Mouse (Mus musculus) limb, embryonic 12.5 days (tissue): ENCODE results near the gene Ckm. TPM values are rescaled to one million over a fixed set of nuclear protein-coding genes. Genes with fewer than 3 reads are reported as not detected.

Experiments used
- ATAC-seq: fragments of 200-750 bp; cut with Nextera tagmentation; 2 replicates; pipeline ENCODE4 v1.8.0; 2017; ENCODE audit warnings: low read depth, moderate TSS enrichment; ENCODE audit not compliant: insufficient number of reproducible peaks, insufficient read depth, low FRiP score, low TSS enrichment
- H3K27ac ChIP-seq: fragments of 300-500 bp; sonication (generic); 2 replicates; pipeline ENCODE4 v1.5.1; 2016; ENCODE audit warnings: mild to moderate bottlenecking, moderate library complexity
- H3K27me3 ChIP-seq: fragments of 300-500 bp; sonication (generic); 2 replicates; pipeline ENCODE4 v1.6.1; 2016; ENCODE audit warnings: mild to moderate bottlenecking, moderate library complexity
- H3K36me3 ChIP-seq: fragments of 300-500 bp; sonication (generic); 2 replicates; pipeline ENCODE4 v1.6.1; 2016; ENCODE audit warnings: mild to moderate bottlenecking, moderate library complexity
- H3K4me1 ChIP-seq: fragments of 300-500 bp; sonication (generic); replicated peaks from 2 replicates; pipeline ENCODE4 v1.6.1; 2016
- H3K4me2 ChIP-seq: fragments of 300-500 bp; sonication (generic); 2 replicates; pipeline ENCODE4 v1.6.1; 2016; ENCODE audit warnings: mild to moderate bottlenecking, moderate library complexity
- H3K4me3 ChIP-seq: fragments of 300-500 bp; sonication (generic); replicated peaks from 2 replicates; pipeline ENCODE4 v1.5.1; 2016; ENCODE audit warnings: mild to moderate bottlenecking
- H3K9ac ChIP-seq: fragments of 300-500 bp; sonication (generic); replicated peaks from 2 replicates; pipeline ENCODE4 v1.6.1; 2016; ENCODE audit warnings: mild to moderate bottlenecking, moderate library complexity
- H3K9me3 ChIP-seq: fragments of 300-500 bp; sonication (generic); 2 replicates; pipeline ENCODE4 v1.6.1; 2016; ENCODE audit warnings: mild to moderate bottlenecking, moderate library complexity
- WGBS: fragments of 180-500 bp; shearing (Covaris S2); methylation state at CpG from one replicate; pipeline ENCODE4 v1.1.7; 2016; 5-methylcytosine and 5-hydroxymethylcytosine counted together
- polyA plus RNA-seq: library from polyadenylated mRNA; unstranded; fragments of >200 nt; fragmentation: Nextera tagmentation; extraction: Ambion mirVana; gene quantifications from 2 replicates; pipeline ENCODE4 v1.2.1, GENCODE M21; 2016

The Ckm gene
- polyA plus RNA-seq, 1 experiment from 2014 or later = 0.25 TPM

DNA sequence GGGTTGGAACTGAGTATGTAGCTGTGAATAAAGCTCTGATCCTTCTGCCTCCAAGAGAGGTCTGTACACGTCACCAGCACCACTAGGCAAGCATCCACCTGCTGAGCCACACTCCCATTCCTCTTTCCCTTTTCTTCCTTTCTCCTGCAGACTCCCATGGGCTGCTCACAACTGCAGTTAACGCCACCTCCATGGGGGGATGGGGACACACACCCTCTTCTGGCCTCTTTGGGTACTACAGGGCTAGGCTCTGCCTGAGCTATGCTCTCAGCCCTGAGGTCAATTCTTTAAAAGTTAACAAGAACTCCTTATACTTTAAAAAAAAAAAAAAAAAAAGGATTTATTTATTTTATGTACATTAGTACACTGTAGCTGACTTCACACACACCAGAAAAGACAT is 27.9 kb downstream of the Ckm start:
- no peak for ATAC-seq
- Histone ChIP-seq H3K27ac (no peak overlapping the region), H3K9ac (no peak overlapping the region), H3K4me2 (no peak overlapping the region), H3K9me3 (peaks cover 8% of the 10 kb centered on the region; the same call in 1 of the 2 replicates), H3K27me3 (no peaks in the 10 kb centered on the region), H3K4me1 (no peaks in the 10 kb centered on the region), H3K4me3 (no peak overlapping the region), H3K36me3 (peaks cover 100% of the 10 kb centered on the region)
- WGBS = 94% methylated on average over 2 of the region's 2 CpGs

- Histone ChIP-seq H3K9me3 (peaks cover 8% of the 10 kb centered on the region; the same call in 1 of the 2 replicates), H3K4me2 (no peak overlapping the region), H3K27ac (no peak overlapping the region), H3K27me3 (no peaks in the 10 kb centered on the region), H3K4me1 (no peaks in the 10 kb centered on the region), H3K9ac (no peak overlapping the region), H3K4me3 (no peak overlapping the region), H3K36me3 (peaks cover 96% of the 10 kb centered on the region)
- ATAC-seq = no peak
- WGBS = 96% methylated on average over 2 of the region's 2 CpGs
These were observed 31.7 kb downstream of the Ckm start for GRCm38 (mm10) chr7:19436276-19436675.

GRCm38 (mm10) chr7:19437048-19437447 is 32.5 kb downstream of the Ckm start:
- Histone ChIP-seq H3K4me3 (no peak overlapping the region), H3K9me3 (peaks cover 8% of the 10 kb centered on the region; the same call in 1 of the 2 replicates), H3K9ac (no peak overlapping the region), H3K36me3 (peaks cover 96% of the 10 kb centered on the region), H3K27me3 (no peaks in the 10 kb centered on the region), H3K4me1 (no peaks in the 10 kb centered on the region), H3K4me2 (no peak overlapping the region), H3K27ac (no peak overlapping the region)
- 80% methylated on average over 9 of the region's 9 CpGs for whole genome bisulfite sequencing
- ATAC-seq = no peak

- no peaks in the 10 kb centered on the region for H3K27me3 ChIP-seq
- 92% methylated on average over 9 of the region's 9 CpGs for WGBS
- ATAC-seq = no peak
These were observed 37.0 kb downstream of the Ckm start for GRCm38 (mm10) chr7:19441448-19442091.

DNA sequence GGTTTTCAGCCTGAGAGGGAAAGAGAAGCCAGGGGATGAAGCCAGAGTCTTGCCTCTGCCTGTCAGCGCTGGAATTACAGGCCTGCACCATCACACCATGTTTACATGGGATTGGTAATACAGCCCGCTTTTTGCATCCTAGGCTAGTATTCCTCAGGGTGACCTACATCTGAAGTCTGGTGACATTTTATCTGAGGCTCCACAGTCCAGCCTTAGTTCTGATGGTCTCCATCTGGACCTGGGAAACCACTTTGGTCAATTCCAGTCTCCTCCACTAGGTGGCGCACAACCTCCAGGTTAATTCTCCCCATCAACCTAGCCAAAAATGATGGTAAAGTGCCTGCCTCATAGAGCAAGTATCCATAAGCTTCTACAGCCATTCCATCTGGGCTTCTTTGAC is 38.8 kb downstream of the Ckm start:
- ATAC-seq = no peak
- Histone ChIP-seq H3K4me1 (no peaks in the 10 kb centered on the region), H3K27ac (no peak overlapping the region), H3K36me3 (peaks cover 90% of the 10 kb centered on the region), H3K27me3 (no peaks in the 10 kb centered on the region), H3K9me3 (no peaks in the 10 kb centered on the region), H3K4me3 (no peak overlapping the region), H3K9ac (no peak overlapping the region), H3K4me2 (no peak overlapping the region)
- WGBS = 41% methylated on average over 3 of the region's 3 CpGs

More at GRCm38 (mm10) chr7:19441448-19442091, 37.0 kb downstream of the Ckm start:
- Histone ChIP-seq H3K27ac (no peak overlapping the region), H3K9me3 (no peaks in the 10 kb centered on the region), H3K4me2 (no peak overlapping the region), H3K9ac (no peak overlapping the region), H3K4me1 (no peaks in the 10 kb centered on the region), H3K36me3 (peaks cover 90% of the 10 kb centered on the region), H3K4me3 (no peak overlapping the region)

- Histone ChIP-seq H3K4me2 (no peak overlapping the region), H3K27ac (no peak overlapping the region), H3K36me3 (peaks cover 94% of the 10 kb centered on the region), H3K9me3 (no peaks in the 10 kb centered on the region), H3K4me1 (no peaks in the 10 kb centered on the region), H3K4me3 (no peak overlapping the region), H3K9ac (no peak overlapping the region), H3K27me3 (no peaks in the 10 kb centered on the region)
- WGBS = 86% methylated on average over 12 of the region's 12 CpGs
- no peak for ATAC-seq
These were observed 40.2 kb downstream of the Ckm start for GRCm38 (mm10) chr7:19444801-19445200.

DNA sequence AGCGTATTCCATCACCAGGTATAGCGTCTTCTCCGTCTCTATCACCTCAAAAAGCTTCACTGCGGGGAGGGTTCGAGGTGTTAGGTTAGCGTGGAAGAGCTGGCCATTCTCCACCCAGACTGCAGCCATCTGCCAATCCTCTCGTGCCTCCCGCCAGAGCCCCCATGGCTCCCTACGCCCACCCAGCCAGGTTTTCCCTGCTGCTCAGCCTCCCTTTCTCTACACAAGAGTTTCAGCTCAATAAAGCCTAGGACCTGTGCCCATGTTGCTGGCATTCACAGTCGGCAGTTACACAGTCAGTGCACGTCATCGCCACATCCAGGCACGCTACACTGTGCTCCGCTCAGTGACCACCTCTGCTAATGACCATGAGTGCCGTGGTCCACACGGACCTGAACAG is 43.1 kb downstream of the Ckm start:
- ATAC-seq = no peak
- peaks cover 93% of the 10 kb centered on the region for H3K36me3 ChIP-seq
- 93% methylated on average over 16 of the region's 16 CpGs for WGBS

GRCm38 (mm10) chr7:19449165-19449564 is 44.6 kb downstream of the Ckm start:
- ATAC-seq = no peak
- Histone ChIP-seq H3K27ac (no peak overlapping the region), H3K9me3 (no peaks in the 10 kb centered on the region), H3K4me3 (no peak overlapping the region), H3K4me2 (no peak overlapping the region), H3K36me3 (peaks cover 88% of the 10 kb centered on the region), H3K9ac (no peak overlapping the region), H3K4me1 (no peaks in the 10 kb centered on the region), H3K27me3 (no peaks in the 10 kb centered on the region)
- WGBS = 92% methylated on average over 12 of the region's 12 CpGs

More for the DNA sequence above, 43.1 kb downstream of the Ckm start:
- Histone ChIP-seq H3K27me3 (no peaks in the 10 kb centered on the region), H3K27ac (no peak overlapping the region), H3K9me3 (no peaks in the 10 kb centered on the region), H3K9ac (no peak overlapping the region), H3K4me1 (no peaks in the 10 kb centered on the region), H3K4me2 (no peak overlapping the region), H3K4me3 (no peak overlapping the region)

DNA sequence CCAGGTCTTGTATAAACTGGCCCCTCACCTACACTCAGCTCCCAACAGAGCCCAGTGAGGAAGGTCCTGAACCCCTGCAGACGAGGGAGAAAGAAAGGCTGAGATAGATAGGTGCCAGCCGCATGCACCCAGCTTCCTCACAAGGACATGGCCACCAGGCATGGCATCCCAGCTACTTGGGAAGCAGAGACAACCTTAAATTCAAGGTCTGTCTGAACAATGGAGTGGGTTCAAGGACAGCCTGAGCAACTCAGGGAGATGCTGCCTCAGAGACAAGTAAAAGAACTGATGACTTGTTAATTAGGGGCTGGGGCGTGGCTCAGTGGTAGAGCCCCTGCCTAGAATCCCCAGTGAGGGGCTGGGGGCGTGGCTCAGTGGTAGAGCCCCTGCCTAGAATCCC is 50.6 kb downstream of the Ckm start:
- Histone ChIP-seq H3K36me3 (peaks cover 55% of the 10 kb centered on the region), H3K9ac (no peak overlapping the region), H3K27ac (no peak overlapping the region), H3K9me3 (no peaks in the 10 kb centered on the region), H3K4me1 (peaks cover 16% of the 10 kb centered on the region), H3K27me3 (no peaks in the 10 kb centered on the region), H3K4me2 (no peak overlapping the region), H3K4me3 (no peak overlapping the region)
- no peak for ATAC-seq
- WGBS = 87% methylated on average over 4 of the region's 4 CpGs

GRCm38 (mm10) chr7:19455819-19456495 is 51.4 kb downstream of the Ckm start:
- Histone ChIP-seq H3K27me3 (no peaks in the 10 kb centered on the region), H3K4me2 (peak overlapping the region; percentile 97; the same call in 1 of the 2 replicates), H3K36me3 (peaks cover 47% of the 10 kb centered on the region), H3K4me1 (peaks cover 16% of the 10 kb centered on the region), H3K9ac (no peak overlapping the region), H3K9me3 (no peaks in the 10 kb centered on the region), H3K4me3 (no peak overlapping the region; the same call in 1 of the 2 replicates), H3K27ac (no peak overlapping the region)
- 83% methylated on average over 11 of the region's 11 CpGs for WGBS
- ATAC-seq = no peak

DNA sequence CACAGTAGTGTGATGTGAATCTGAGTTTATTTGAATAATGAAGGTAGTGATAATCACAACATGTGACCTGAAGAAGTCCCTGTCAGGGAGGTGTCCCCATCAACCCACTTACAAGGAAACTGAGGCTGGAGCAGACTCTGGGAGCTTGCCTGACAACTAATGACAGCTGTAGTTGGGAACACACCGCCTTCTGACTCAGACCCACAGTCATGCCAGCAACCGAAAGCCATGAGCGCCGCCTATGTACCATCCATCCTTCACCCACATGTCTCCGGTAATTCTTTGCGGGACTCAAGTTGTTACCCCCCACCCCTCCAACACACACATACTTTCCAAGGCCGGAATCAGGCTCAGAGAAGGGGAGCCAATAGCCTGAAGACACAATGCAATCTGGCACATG is 52.1 kb downstream of the Ckm start:
- H3K4me3 ChIP-seq = peak overlapping the region; percentile 91
- H3K9me3 ChIP-seq = no peaks in the 10 kb centered on the region
- H3K9ac ChIP-seq = 0 out of 2 replicates have a peak overlapping the region, but pooled peaks have one; percentile 92
- H3K4me2 ChIP-seq = peak overlapping the region; percentile 97
- no peaks in the 10 kb centered on the region for H3K27me3 ChIP-seq
- H3K36me3 ChIP-seq = peaks cover 41% of the 10 kb centered on the region
- no peak for ATAC-seq
- H3K4me1 ChIP-seq = peaks cover 16% of the 10 kb centered on the region
- no peak overlapping the region for H3K27ac ChIP-seq
- WGBS = 97% methylated on average over 7 of the region's 7 CpGs
